Mouse (Mus musculus): ENCODE measurements around the gene Sergef. TPM values are rescaled to one million over a fixed set of nuclear protein-coding genes. Genes with fewer than 3 reads are reported as not detected.
"Not testable (repeated sequence)": the region's sequence is repeated elsewhere in the genome, so short reads cannot be mapped to it uniquely, and the experiment has no call there.

Gene Sergef
- polyA plus RNA-seq, 1 experiment = 6.3 TPM

GRCm38 (mm10) chr7:46661591-46662090 lies 22.0 kb upstream of the Sergef start:
- Histone ChIP-seq H3K4me1 (ENCODE audit: control insufficient read depth, insufficient read depth, low read length) (no peaks in the 10 kb centered on the region), H3K27ac (ENCODE audit: insufficient read depth, low read length) (no peak overlapping the region), H3K4me3 (ENCODE audit: insufficient read depth, low read length) (no peak overlapping the region)
- TF ChIP-seq CTCF (IDR thresholded peaks at IDR 0.05; ENCODE audit: borderline replicate concordance, insufficient read depth, low read length) = no peak
- no peak for TF ChIP-seq POLR2A (IDR thresholded peaks at IDR 0.05; ENCODE audit: low read depth, low read length)

- Histone ChIP-seq H3K4me1 (ENCODE audit: control insufficient read depth, insufficient read depth, low read length) (no peaks in the 10 kb centered on the region), H3K27ac (ENCODE audit: insufficient read depth, low read length) (no peak overlapping the region), H3K4me3 (ENCODE audit: insufficient read depth, low read length) (no peak overlapping the region)
- TF ChIP-seq POLR2A (IDR thresholded peaks at IDR 0.05; ENCODE audit: low read depth, low read length) (no peak), CTCF (IDR thresholded peaks at IDR 0.05; ENCODE audit: borderline replicate concordance, insufficient read depth, low read length) (no peak)
Observed at GRCm38 (mm10) chr7:46652279-46652678, 12.7 kb upstream of the Sergef start.

- not testable (repeated sequence) for H3K4me3 ChIP-seq (ENCODE audit: insufficient read depth, low read length); H3K4me1 ChIP-seq (ENCODE audit: control insufficient read depth, insufficient read depth, low read length); H3K27ac ChIP-seq (ENCODE audit: insufficient read depth, low read length)
Observed at GRCm38 (mm10) chr7:46650231-46650630, 10.6 kb upstream of the Sergef start.

- H3K27ac ChIP-seq (ENCODE audit: insufficient read depth, low read length) = no peak overlapping the region
- no peak for TF ChIP-seq POLR2A (IDR thresholded peaks at IDR 0.05; ENCODE audit: low read depth, low read length)
- TF ChIP-seq CTCF (IDR thresholded peaks at IDR 0.05; ENCODE audit: borderline replicate concordance, insufficient read depth, low read length) = no peak
Observed at GRCm38 (mm10) chr7:46648431-46649140, 9.0 kb upstream of the Sergef start.

GRCm38 (mm10) chr7:46643172-46643571 lies 3.6 kb upstream of the Sergef start:
- H3K27ac ChIP-seq (ENCODE audit: insufficient read depth, low read length) = no peak overlapping the region
- no peaks in the 10 kb centered on the region for H3K4me1 ChIP-seq (ENCODE audit: control insufficient read depth, insufficient read depth, low read length)
- TF ChIP-seq POLR2A (IDR thresholded peaks at IDR 0.05; ENCODE audit: low read depth, low read length) = no peak
- TF ChIP-seq CTCF (IDR thresholded peaks at IDR 0.05; ENCODE audit: borderline replicate concordance, insufficient read depth, low read length) = no peak

More at GRCm38 (mm10) chr7:46648431-46649140, 9.0 kb upstream of the Sergef start:
- Histone ChIP-seq H3K4me1 (ENCODE audit: control insufficient read depth, insufficient read depth, low read length) (no peaks in the 10 kb centered on the region), H3K4me3 (ENCODE audit: insufficient read depth, low read length) (no peak overlapping the region)

GRCm38 (mm10) chr7:46640062-46640461 lies 455 bp upstream of the Sergef start:
- Histone ChIP-seq H3K4me1 (ENCODE audit: control insufficient read depth, insufficient read depth, low read length) (no peaks in the 10 kb centered on the region), H3K27ac (ENCODE audit: insufficient read depth, low read length) (no peak overlapping the region), H3K4me3 (ENCODE audit: insufficient read depth, low read length) (peak overlapping the region; percentile 68)
- no peak for TF ChIP-seq CTCF (IDR thresholded peaks at IDR 0.05; ENCODE audit: borderline replicate concordance, insufficient read depth, low read length)
- TF ChIP-seq POLR2A (IDR thresholded peaks at IDR 0.05; ENCODE audit: low read depth, low read length) = no peak

More at GRCm38 (mm10) chr7:46643172-46643571, 3.6 kb upstream of the Sergef start:
- no peak overlapping the region for H3K4me3 ChIP-seq (ENCODE audit: insufficient read depth, low read length)

GRCm38 (mm10) chr7:46638889-46639691 lies 517 bp downstream of the Sergef start:
- H3K4me1 ChIP-seq (ENCODE audit: control insufficient read depth, insufficient read depth, low read length) = no peaks in the 10 kb centered on the region
- TF ChIP-seq CTCF (IDR thresholded peaks at IDR 0.05; ENCODE audit: borderline replicate concordance, insufficient read depth, low read length) (no peak), POLR2A (IDR thresholded peaks at IDR 0.05; ENCODE audit: low read depth, low read length) (no peak)

GRCm38 (mm10) chr7:46628375-46628975 lies 11.1 kb downstream of the Sergef start:
- no peak overlapping the region for H3K27ac ChIP-seq (ENCODE audit: insufficient read depth, low read length)
- TF ChIP-seq POLR2A (IDR thresholded peaks at IDR 0.05; ENCODE audit: low read depth, low read length) (no peak), CTCF (IDR thresholded peaks at IDR 0.05; ENCODE audit: borderline replicate concordance, insufficient read depth, low read length) (no peak)
- no peak overlapping the region for H3K4me3 ChIP-seq (ENCODE audit: insufficient read depth, low read length)
- H3K4me1 ChIP-seq (ENCODE audit: control insufficient read depth, insufficient read depth, low read length) = no peaks in the 10 kb centered on the region

More at GRCm38 (mm10) chr7:46638889-46639691, 517 bp downstream of the Sergef start:
- Histone ChIP-seq H3K27ac (ENCODE audit: insufficient read depth, low read length) (no peak overlapping the region), H3K4me3 (ENCODE audit: insufficient read depth, low read length) (peak overlapping the region; percentile 68)

GRCm38 (mm10) chr7:46623979-46624378 lies 15.6 kb downstream of the Sergef start:
- Histone ChIP-seq H3K4me1 (ENCODE audit: control insufficient read depth, insufficient read depth, low read length) (no peaks in the 10 kb centered on the region), H3K27ac (ENCODE audit: insufficient read depth, low read length) (no peak overlapping the region), H3K4me3 (ENCODE audit: insufficient read depth, low read length) (no peak overlapping the region)
- TF ChIP-seq CTCF (IDR thresholded peaks at IDR 0.05; ENCODE audit: borderline replicate concordance, insufficient read depth, low read length) (no peak), POLR2A (IDR thresholded peaks at IDR 0.05; ENCODE audit: low read depth, low read length) (no peak)
